Mouse (Mus musculus) liver, postnatal 0 days (tissue): ENCODE measurements around the gene Clasp1.

Experiments used
- CTCF ChIP-seq: sonication (generic); IDR thresholded peaks from 2 replicates; pipeline ENCODE4 v1.5.1; 2016; ENCODE audit warnings: antibody characterized with exemption, low read depth
- EP300 ChIP-seq: IDR thresholded peaks from 2 replicates; pipeline ENCODE4 v1.6.1; 2016; ENCODE audit warnings: antibody characterized with exemption, low read depth, mild to moderate bottlenecking

- TF ChIP-seq CTCF: no peak
- TF ChIP-seq EP300: no peak
Observed at GRCm38 (mm10) chr1:118523161-118523560, 134.3 kb downstream of the Clasp1 start.
